Mouse (Mus musculus) forebrain, postnatal 0 days (tissue): ENCODE measurements at regions not wholly inside any gene's neighbourhood (a gene's known extent, or its start where the extent isn't known, plus 50 kb on each side); places are given as distances from the start of the nearest gene placed in this dataset.
"Not testable (repeated sequence)": the region's sequence is repeated elsewhere in the genome, so short reads cannot be mapped to it uniquely, and the experiment has no call there.

Experiments used
- ATAC-seq: fragments of 200-750 bp; cut with Nextera tagmentation; 2 replicates; pipeline ENCODE4 v1.8.0; 2017; ENCODE audit warnings: mild to moderate bottlenecking, moderate library complexity
- DNase-seq: peaks from one replicate; pipeline ENCODE4 v3.0.0-alpha.2; 2015
- H3K27ac ChIP-seq: fragments of 300-500 bp; sonication (generic); 2 replicates; pipeline ENCODE4 v1.5.1; 2014; ENCODE audit warnings: low read depth, mild to moderate bottlenecking, antibody characterized with exemption, low read length, moderate library complexity, mixed read lengths
- H3K27me3 ChIP-seq: fragments of 300-500 bp; sonication (generic); 2 replicates; pipeline ENCODE4 v1.6.1; 2014; ENCODE audit warnings: mild to moderate bottlenecking, low read length, mixed read lengths; ENCODE audit not compliant: insufficient read depth
- H3K36me3 ChIP-seq: fragments of 300-500 bp; sonication (generic); 2 replicates; pipeline ENCODE4 v1.6.1; 2014; ENCODE audit warnings: mild to moderate bottlenecking, moderate library complexity; ENCODE audit not compliant: insufficient read depth
- H3K4me1 ChIP-seq: fragments of 300-500 bp; sonication (generic); 2 replicates; pipeline ENCODE4 v1.6.1; 2014; ENCODE audit warnings: antibody characterized with exemption; ENCODE audit not compliant: insufficient read depth
- H3K4me2 ChIP-seq: fragments of 300-500 bp; sonication (generic); 2 replicates; pipeline ENCODE4 v1.6.1; 2014; ENCODE audit warnings: low read depth, mild to moderate bottlenecking, moderate library complexity
- H3K4me3 ChIP-seq: fragments of 300-500 bp; sonication (generic); 2 replicates; pipeline ENCODE4 v1.5.1; 2014; ENCODE audit warnings: low read depth, low read length, mixed read lengths
- H3K9ac ChIP-seq: fragments of 300-500 bp; sonication (generic); 2 replicates; pipeline ENCODE4 v1.6.1; 2014; ENCODE audit warnings: mild to moderate bottlenecking
- H3K9me3 ChIP-seq: fragments of 300-500 bp; sonication (generic); 2 replicates; pipeline ENCODE4 v1.6.1; 2016; ENCODE audit warnings: low read length
- CTCF ChIP-seq: sonication (generic); IDR thresholded peaks from 2 replicates; pipeline ENCODE4 v1.5.1; 2016; ENCODE audit warnings: antibody characterized with exemption, control low read depth, low read depth
- WGBS: fragments of 180-500 bp; shearing (Covaris S2); extraction: QIAGEN DNeasy Blood & Tissue Kit; methylation state at CpG from one replicate; pipeline ENCODE4 v1.1.7; 2014; 5-methylcytosine and 5-hydroxymethylcytosine counted together

DNA sequence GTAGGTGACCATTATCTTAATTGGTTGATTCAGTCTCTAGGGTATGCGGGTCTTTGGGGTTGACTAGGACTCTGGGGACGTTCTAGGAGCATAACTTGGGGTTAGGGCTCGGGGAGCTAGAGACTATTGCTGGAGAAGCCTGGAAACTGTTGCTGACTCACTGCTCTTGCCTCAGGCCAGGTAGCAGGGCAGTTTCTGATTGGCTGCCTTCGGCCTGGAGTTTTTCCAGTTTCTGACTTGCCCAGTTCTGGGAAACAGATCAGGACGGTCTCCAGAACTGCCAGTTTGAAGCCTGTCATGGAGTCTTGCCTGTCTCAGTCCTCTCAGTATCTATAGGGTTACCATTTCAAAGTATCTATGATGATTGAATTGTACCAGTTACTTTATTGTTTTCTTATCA lies 192.4 kb upstream of the Phyhipl start:
- H3K36me3 ChIP-seq, result no peaks in the 10 kb centered on the region
- ATAC-seq (no peak), DNase-seq (no peak)
- H3K9me3 ChIP-seq, result no peaks in the 10 kb centered on the region
- no peak overlapping the region for H3K27ac ChIP-seq
- no peak overlapping the region for H3K4me3 ChIP-seq
- H3K4me1 ChIP-seq, result no peaks in the 10 kb centered on the region
- no peaks in the 10 kb centered on the region for H3K27me3 ChIP-seq
- WGBS, result 87% methylated on average over 5 of the region's 5 CpGs
- H3K9ac ChIP-seq, result no peak overlapping the region
- no peak for TF ChIP-seq CTCF
- no peak overlapping the region for H3K4me2 ChIP-seq

DNA sequence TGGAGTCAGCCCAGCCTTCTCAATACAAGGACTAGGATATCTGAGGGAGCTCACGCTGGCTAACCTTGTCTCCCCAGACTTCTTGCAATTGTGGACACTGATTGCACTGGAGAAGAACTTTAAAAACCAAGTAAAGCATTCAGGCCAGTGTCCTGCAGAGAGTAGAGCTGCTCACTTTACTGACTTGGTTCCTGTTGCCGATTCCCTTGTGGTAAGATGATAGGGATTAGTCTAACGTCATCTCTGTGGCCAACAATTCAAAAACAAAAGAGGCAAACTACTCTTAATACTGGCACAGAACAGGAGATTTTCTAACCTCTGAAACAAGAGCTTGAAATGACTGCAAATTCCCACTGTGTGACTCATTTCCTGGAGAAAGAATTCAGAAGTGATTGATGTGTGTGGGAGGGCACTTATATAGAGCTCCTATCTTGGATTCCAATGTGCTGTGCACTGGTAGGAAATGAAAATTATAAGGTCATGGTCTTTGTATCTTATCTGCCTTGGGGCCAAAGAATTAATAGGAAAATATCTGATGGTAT lies 191.6 kb upstream of the Phyhipl start:
- no peaks in the 10 kb centered on the region for H3K4me1 ChIP-seq
- no peak overlapping the region for H3K9ac ChIP-seq
- no peak overlapping the region for H3K4me2 ChIP-seq
- DNase-seq, result no peak
- no peak overlapping the region for H3K4me3 ChIP-seq
- no peak overlapping the region for H3K27ac ChIP-seq
- no peaks in the 10 kb centered on the region for H3K27me3 ChIP-seq
- no peak for TF ChIP-seq CTCF
- H3K9me3 ChIP-seq, result no peaks in the 10 kb centered on the region
- WGBS, result 62% methylated on average over 3 of the region's 3 CpGs
- ATAC-seq, result no peak
- no peaks in the 10 kb centered on the region for H3K36me3 ChIP-seq

DNA sequence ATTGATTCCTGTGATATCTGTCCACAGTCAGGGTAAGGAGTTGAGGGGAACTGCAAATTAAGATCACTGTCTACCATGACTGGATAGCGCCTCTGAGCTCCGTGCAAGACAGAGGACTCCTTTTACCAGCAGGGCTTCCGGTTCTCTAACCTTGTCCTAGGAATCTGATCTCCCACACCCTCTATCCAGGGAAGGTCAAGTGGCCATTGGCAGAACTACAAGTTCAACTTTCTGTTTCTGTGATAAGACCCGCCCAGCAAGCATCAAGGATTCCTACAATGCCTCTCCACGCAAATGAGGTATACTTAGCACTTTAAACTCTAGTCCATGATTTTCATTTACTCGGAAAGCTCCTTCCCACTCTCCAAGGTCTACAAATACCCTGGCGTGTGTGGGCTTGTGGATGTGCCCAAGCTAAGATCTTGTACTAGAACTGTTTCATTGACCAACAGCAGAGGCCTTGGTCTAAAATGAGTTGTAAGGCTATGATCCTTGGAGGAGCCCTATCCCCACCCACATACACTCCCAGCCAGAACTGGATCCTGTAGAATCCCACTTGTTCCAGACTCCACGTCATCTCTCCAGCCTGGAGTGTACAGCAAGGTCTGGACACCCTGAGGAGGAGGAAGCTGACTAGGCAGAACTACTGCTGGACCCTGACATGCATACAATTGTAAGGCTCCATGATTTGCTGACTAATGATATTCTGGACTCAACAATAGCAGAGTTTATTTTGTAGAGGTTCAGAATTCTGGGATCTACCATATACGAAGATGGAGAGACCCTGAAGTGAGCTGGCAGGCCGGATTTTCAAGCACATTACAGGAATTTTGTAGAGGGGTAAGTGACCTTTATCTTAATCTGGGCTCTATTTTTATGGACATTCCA lies 190.8 kb upstream of the Phyhipl start:
- H3K9ac ChIP-seq, result no peak overlapping the region
- no peaks in the 10 kb centered on the region for H3K36me3 ChIP-seq
- DNase-seq, result no peak
- no peak overlapping the region for H3K27ac ChIP-seq
- 93% methylated on average over 10 of the region's 10 CpGs for WGBS
- no peak overlapping the region for H3K4me3 ChIP-seq
- no peaks in the 10 kb centered on the region for H3K4me1 ChIP-seq
- no peaks in the 10 kb centered on the region for H3K27me3 ChIP-seq
- no peak for ATAC-seq
- TF ChIP-seq CTCF, result no peak
- H3K9me3 ChIP-seq, result no peaks in the 10 kb centered on the region
- no peak overlapping the region for H3K4me2 ChIP-seq

DNA sequence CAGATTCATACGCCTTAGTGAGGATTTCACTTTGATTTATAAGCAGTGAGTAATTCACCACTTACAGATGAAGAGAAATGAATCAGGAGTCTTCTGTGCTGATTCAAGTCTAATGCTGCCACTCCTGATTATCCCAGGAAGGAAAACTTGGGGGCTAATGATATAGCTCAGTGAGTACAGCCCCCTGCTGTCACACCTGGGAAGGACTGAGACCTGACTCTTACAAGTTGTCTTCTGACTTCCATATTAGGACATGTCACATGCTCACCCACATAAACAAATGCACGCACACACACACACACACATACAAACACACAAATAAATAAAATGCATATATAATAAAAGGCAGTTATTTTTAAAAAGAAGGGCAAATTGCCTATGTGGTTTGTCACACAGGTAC lies 188.1 kb upstream of the Phyhipl start:
- Histone ChIP-seq H3K27ac (no peak overlapping the region), H3K4me2 (no peak overlapping the region), H3K4me3 (no peak overlapping the region), H3K27me3 (no peaks in the 10 kb centered on the region), H3K36me3 (no peaks in the 10 kb centered on the region), H3K4me1 (no peaks in the 10 kb centered on the region), H3K9ac (no peak overlapping the region), H3K9me3 (no peaks in the 10 kb centered on the region)
- ATAC-seq (no peak), DNase-seq (no peak)
- TF ChIP-seq CTCF, result no peak
- 87% methylated on average over 2 of the region's 2 CpGs for WGBS

DNA sequence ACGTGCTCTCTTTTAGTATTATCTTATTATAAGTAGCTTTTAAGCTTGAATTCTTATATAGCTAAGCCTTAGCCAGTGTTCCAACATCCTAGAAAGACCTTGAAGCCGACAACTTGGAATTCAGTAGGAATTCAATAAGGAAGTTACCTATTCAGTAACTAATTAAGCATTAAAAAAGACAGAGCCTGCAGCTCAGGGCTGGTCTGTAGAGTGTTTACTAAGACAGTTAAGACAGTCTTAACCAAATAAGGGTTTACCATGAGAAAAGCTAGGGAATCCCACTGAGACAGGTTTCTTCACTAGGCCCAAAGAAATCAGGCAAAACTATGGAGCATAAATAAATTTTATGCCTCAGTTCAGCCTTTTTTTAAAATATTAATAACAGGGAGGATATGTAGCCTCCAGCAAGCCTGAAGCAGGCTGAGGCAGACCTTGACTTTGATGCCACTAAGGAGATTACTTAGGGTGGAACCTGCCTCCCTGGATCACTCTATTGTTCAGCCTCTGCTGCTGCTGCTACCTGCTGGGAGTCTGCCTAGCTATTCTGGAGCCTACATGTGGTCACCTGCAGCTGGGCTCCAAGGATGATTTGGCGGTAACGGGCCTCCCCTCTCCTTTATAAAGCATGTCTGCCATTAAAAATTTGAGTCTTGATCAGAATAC lies 186.5 kb upstream of the Phyhipl start:
- 82% methylated on average over 4 of the region's 4 CpGs for WGBS
- Histone ChIP-seq H3K36me3 (no peaks in the 10 kb centered on the region), H3K9me3 (0 out of 2 replicates have a peak, but pooled peaks cover 4% of the 10 kb centered on the region), H3K9ac (no peak overlapping the region), H3K4me3 (no peak overlapping the region), H3K27me3 (no peaks in the 10 kb centered on the region), H3K4me1 (no peaks in the 10 kb centered on the region), H3K4me2 (no peak overlapping the region), H3K27ac (no peak overlapping the region)
- no peak for DNase-seq
- no peak for TF ChIP-seq CTCF
- no peak for ATAC-seq

DNA sequence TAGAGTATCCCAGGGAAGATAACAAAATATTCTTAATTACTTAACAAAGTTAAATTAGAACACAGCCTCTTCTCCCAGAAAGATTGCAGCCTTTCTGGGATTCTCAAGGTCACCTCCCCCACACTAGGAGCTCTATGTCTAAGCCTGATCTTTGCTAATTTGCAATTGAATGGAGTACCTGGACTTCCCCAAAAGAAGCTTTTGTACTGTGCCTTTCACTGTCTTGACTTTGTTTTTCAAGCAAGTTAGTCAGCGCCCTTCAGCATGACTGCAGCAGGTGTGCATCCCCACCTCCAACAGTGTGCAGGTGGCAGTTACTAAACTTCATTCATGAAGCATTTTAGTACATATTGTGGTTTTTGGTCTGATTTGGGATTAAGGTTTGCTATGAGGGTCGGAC lies 185.4 kb upstream of the Phyhipl start:
- not testable (repeated sequence) for H3K4me2 ChIP-seq, H3K4me3 ChIP-seq, ATAC-seq, H3K9me3 ChIP-seq, H3K27ac ChIP-seq, H3K9ac ChIP-seq, DNase-seq, H3K4me1 ChIP-seq, H3K27me3 ChIP-seq, H3K36me3 ChIP-seq
- WGBS, result 91% methylated on average over 2 of the region's 2 CpGs

DNA sequence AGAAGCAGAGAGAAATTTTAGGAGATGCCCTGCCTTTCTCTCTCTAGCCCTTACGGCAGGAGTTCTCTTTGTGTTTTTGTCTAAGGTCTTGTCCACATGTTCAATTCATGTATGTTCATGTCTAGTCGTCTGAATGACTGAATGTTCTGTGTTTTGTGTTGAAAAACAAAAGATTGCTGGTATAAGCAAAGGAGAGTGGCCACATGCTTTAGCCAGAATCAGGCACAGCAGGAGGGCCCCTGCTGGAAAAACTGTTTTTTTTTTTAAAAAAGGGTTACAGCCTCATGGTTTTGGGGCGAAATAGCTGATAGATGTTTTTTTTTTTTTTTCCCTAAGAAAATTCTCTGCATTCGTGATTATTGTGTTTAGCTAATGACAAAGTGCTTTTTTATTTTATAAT lies 182.4 kb upstream of the Phyhipl start:
- TF ChIP-seq CTCF, result no peak
- H3K4me3 ChIP-seq, result no peak overlapping the region
- WGBS, result 70% methylated on average over 4 of the region's 4 CpGs

More for the DNA sequence above, 182.4 kb upstream of the Phyhipl start:
- DNase-seq (no peak), ATAC-seq (no peak)
- Histone ChIP-seq H3K4me1 (no peaks in the 10 kb centered on the region), H3K9me3 (peaks cover 8% of the 10 kb centered on the region; the same call in 1 of the 2 replicates), H3K4me2 (no peak overlapping the region), H3K36me3 (no peaks in the 10 kb centered on the region; the same call in 1 of the 2 replicates), H3K27me3 (no peaks in the 10 kb centered on the region), H3K9ac (no peak overlapping the region), H3K27ac (no peak overlapping the region)
